Mouse (Mus musculus): ENCODE results near the gene Itih1.
A peak's percentile ranks its signal among the peaks of the same experiment; 100 is the strongest.

Itih1 gene

DNA sequence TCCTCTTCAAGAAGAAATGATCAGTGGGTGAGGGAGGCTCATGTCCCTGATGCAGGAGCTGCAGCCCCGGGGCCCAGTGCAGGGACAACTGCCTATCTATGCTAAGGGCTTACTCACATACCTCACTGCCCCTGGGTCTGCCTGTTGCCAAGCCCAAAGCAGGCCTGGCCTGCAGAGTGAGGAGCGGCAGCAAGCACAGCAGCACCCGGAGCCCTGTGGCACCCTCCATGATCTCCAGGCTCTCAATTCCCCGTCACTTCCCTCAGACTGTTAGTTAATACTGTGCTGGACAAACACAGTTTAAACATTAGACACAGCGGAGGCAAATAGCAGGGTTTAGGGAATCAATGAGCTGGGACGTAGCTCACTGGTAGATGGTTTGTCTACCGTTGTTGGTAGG, at the start of gene Itih1:
TSS of gene Itih1 (minus strand) at position 252 of the 400 bp plus-strand sequence.
- no peak for DNase-seq

DNA sequence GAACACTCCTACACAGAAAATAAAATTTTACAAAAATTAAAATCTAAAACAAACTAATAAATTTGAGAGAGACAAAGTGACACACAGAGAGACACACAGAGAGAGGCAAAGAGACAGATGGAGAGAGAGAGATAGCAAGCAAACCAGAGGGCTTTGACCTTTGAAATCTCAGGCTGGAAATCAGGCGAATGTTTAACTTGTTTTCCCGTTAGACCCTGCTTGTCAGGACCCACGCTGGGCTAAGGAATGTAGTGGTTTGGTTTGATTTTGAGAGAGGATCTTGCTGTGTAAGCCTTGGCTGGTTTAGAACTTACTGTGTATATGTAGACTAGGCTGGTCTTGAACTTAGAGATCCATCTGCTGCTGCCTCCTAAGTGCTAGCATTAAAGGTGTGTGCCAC, 33.1 kb upstream of the Itih1 start:
- no peak for DNase-seq

DNA sequence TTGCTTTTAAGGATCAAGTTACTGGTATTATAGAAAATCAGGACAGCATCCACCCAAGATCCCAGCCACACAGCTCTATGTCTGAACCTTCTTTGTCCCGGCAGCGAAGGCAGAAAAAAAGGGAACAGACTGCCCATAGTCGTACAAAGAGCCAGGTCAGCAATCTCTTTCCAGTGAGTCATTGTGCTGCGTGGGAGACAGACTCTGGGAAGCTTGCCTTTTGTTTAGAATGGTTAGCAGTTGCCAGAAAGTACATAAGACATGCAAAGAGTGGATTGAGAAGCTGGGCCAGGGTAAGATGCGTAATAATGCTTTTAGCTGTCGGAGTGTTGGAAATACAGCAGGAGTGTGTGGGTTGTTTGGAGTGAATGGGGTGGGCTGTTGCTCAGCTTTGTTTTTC, 31.1 kb upstream of the Itih1 start:
- DNase-seq: no peak

DNA sequence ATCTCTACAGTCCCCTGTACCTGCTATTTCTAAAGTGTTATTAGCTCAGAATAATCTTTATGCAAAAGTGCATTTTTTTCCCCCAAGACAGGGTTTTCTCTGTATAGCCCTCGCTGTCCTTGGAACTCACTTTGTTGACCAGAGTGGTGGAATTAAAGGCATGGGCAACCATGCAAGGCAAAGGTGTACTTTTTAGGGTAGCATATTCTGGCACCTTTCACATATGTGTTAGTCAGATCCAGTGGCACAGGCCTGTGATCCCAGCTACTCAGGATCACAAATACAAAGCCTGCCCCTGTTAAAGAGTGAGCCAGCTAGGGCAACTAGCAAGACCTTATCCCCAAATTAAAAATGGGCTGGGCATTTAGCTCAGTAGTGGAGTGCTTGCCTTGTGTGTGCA, 17.3 kb upstream of the Itih1 start:
- no peak for DNase-seq

DNA sequence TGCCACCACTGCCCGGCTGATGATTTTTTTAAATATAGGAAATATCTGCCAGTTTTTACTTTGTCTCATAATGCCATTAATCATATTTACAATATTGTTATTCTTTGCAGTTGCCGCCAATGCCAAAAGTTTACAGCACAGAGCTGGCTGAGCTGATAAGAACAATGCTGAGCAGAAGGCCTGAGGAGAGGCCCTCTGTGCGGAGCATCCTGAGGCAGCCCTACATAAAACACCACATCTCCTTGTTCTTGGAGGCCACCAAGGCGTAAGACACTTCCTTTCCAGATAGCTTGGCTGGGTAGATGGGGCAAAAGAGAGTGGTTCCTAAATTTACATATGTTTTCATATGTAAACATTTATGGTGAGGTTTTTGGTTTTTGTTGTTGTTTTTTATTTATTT, 15.9 kb upstream of the Itih1 start:
- no peak for DNase-seq

DNA sequence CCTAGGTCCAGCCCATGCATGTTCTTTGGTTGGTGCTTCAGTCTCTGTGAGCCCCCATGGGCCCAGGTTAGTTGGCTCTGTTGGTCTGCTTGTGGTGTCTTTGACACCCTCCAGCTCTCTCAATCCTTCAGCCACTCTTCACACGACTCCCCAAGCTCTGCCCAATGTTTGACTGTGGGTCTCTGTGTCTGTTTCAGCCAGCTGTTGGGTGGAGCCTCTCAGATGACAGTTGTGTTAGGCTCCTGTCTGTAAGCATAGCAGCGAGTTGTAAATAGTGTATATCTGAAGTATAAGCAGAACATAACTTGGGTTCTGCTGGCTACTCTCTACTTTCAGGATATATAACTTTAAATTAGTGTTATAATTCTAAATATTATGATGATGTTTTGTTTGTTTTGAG, 15.4 kb upstream of the Itih1 start:
- DNase-seq: no peak

DNA sequence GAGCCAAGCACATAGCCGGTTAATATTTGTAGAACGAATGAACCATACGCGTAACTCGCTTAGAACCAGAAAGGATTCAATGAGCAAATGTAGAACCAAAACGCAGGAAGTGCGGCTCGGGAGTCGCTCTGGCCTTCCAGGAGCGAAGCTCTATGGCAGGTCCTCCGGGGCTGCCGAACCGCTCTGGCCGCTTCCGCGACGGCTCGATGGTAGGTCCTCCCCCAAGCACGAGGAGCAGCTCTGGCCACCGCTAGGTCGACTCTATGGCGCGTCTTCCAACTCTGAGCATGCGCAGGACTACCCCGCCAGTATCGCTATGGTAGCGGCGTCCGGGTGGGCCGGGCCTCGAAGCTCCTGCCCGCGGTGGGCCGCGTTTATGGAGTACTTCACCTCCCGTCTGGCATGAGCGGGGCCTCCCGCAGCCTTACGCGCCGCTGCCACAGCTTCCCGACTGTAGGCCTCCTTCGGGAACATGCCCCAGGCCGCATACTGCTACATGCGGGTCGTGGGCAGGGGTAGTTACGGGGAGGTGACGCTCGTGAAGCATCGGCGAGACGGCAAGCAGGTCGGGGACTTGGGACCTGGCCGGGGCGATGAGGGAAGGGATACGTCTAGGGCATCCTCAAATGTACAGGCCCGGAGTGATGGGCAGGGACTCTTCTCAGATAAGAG, 8.2 kb upstream of the Itih1 start, which contains the start of gene Nek4:
TSS of gene Nek4 (plus strand) at position 224 of the 672 bp plus-strand sequence.
- peak; percentile 96 to 97 for DNase-seq

DNA sequence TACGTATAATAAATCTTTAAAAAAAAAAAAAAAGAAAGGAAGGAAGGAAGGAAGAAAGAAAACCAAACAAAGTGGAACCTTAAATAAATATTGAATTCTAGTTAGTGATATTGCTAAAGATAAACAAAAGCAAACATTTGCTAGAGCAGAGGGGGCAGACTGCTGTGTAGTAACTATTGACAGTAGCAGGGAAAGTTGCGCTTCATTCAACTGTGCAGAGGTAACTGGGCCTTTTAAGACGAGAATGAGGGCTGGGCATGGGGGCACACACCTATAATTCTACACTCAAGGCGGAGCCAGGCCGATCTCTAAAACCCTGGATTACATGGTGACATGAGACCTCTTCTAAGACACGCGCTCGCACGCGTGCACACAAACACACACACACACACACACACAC, 6.9 kb upstream of the Itih1 start:
- no peak for DNase-seq

DNA sequence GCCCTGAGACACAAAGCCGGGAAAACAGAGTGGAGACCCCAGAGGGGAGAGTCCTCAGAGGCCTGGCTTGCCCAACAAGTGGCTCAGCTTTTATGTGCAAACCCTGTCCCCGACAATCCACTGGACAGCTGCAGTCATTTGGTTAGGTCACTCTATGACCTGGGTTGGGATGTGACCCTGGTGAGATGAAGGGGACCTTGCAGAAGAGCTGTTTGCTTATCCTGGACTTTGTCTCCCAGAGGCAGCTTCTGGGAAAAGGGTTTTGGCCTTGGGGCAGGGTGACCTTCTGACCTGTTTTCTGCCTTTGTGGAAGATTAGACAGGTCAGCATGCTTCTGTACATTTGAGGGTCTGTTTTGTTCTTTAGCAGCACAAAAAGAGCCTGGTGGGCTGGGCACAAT, 1.7 kb upstream of the Itih1 start:
- no peak for DNase-seq

DNA sequence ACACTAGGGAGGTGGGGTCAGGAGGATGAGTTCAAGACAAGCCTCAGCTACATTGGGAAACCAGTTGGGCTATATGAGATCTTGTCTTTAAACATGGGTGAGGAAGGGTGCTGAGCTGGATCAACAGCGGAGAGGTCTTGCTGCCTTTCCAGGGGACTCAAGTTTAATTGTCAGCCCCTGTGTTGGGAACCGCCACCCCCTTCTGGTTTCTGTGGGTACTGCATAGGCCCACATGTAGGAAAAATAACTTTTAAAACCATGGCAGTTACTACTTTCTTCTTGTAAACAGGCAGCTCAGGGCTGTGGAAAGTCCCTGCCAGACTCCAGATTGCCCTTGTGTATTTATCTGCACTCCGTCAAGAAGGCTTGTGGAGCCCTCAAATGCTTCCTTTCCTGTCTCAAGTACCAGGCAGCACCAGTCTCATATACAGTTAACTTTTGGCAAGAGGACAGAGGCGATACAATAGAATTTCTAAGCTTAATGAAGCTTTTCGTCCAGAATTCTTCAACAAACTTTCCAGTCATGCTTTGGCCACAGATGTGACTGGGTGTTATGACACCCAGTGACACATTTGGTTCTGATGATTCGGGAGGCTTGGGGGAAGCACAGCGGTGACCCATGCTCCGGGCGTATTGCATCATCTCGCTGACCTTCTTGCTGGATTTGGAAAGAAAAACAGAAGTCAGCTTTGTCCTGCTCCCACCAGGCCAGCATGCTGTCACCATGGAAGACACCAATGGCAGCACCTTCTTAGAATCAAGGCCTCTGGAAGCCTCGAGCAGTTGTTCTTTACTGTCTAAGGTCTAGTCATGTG, 978 bp upstream of the Itih1 start:
- DNase-seq: peak; percentile 53 to 76

DNA sequence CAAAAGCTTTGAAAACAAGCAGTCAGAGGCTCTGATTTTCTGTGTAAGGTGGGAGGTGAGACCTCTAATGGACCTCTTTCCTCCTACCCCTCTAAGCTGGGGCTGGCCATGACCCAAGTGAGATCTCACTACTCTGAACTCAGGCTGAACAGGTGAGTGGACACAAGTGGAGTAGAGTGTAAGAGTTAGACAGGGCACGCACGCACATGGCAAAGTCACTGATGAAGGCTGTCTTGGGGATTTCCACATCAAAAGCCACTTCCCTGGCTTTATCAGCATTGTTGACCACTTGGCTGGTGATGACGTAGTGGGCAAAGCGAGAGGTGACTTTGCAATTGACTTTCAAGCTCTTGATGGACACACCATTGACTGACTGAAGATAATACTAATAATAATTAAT, 835 bp downstream of the Itih1 start:
- no peak for DNase-seq

DNA sequence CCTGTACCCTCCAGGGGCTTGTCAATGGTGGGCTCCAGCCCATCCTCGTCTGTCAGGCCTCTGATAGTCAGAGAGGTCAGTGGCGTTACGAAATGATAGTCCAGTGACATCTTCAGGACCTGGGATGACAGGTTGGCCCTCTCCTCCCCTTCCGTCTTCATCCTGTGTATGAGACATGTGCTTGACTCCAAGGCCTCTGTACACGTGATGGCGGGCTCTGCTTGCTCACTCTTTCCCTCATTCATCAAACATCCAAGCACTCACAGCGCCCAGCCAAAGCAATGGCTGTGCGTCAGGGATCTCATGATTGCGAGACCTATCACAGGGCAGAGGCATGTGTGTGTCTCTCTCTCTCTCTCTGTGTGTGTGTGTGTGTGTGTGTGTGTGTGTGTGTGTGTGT, 9.7 kb downstream of the Itih1 start:
- no peak for DNase-seq

DNA sequence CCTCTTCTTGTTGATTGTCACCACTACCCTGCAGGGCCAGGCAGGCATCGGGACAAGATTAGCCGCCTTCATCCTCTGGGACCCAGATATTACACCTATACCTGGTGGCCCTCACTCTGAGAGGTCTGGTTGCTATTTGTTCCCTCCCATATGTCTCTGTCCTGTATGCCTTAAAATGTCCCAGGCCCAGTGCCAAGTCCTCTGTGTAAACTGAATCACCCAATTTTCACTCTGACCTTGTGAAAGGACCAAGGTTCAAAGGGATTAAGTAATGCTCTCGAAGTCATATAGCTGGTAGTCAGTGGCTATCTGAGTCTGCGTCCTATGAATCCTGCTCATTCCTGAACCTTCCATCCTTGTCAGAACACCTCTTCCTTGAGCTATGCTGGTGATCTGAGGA, 12.7 kb downstream of the Itih1 start:
- no peak for DNase-seq

DNA sequence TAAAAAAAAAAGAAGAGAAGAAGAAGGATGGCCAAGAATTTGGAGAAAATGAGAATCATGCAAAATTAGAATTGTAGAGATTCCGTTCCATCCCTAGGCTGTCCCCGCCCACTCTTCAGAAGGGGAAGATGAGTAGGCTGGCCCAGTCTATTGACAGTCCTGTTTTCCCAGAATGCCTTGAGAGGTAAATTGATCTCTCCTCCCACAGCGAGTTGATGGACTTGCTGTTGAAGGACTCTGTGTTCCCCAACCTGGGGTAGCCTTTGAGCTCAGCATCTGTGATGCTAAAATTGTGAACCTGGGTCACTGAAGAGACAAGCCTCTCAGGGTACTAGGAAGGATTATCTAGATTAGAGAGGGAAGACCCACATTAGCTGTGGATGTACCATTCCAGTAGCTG, 17.6 kb downstream of the Itih1 start:
- DNase-seq: no peak

DNA sequence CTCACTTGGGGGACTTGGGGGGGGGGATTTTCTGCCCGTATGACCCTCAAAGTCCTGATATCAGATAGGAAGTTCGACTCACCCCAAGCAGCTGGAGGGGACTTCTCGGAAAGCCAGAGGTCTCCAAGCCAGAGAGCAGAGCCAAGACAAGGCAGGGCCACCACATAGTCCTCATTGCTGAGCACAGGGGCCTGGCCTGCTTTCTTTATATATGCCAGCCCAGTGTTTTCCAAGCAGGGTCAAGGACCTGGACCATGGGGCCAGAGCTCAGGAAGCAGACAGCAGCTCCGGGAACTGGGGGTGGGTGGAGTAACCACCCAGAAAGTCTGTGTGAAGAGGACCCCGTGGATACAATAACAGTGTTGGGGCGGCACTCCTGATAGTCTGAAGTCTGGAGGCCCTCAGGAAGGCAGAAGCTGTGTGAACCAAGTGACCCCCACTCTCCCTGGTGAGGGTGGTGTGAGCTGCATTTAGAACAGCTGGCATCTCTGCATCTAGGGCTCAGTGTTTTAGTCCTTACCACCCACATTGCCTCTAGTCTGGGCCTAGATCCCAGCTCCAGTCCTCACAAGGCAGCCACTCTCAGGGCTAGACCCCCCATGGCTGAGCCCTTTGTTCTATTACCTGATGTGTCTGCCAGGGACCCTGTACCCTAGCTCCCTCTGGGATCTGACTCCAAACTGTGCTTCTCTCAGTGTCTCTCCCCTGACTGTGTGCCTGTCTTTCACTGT, 19.5 kb downstream of the Itih1 start, which contains the start of gene Itih3:
TSS of gene Itih3 (minus strand) at position 386 of the 731 bp plus-strand sequence.
- peak; percentile 12 to 40 for DNase-seq

DNA sequence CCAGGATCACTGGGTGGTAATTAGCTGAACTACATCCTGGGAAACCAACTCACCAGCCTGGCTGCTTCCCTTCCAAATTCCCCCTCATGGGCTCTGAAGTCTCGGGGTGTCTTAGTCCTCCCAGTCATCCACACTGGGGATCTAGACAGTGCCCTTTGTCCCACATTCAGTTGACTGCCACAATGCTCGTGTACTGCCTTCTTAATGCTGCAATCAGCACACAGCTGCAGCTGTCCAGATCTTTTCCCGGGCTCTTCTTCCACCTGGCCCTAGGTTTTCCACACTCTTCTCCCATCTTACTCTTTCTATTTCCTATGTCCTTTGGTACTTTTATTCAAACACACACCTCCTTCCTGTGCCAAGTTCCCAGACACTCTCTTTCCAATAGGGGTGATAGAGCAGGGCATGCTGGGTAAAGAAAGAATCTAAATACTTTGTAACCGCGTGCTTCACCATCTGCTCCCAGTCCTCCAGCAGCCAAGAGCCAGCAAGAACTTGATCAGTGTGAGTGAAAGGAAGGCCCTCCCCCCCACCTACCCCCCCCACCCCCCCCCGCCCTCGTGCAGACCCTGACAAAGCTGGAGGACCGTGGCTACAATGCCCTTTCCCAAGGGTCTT, 20.9 kb downstream of the Itih1 start:
- no peak for DNase-seq

DNA sequence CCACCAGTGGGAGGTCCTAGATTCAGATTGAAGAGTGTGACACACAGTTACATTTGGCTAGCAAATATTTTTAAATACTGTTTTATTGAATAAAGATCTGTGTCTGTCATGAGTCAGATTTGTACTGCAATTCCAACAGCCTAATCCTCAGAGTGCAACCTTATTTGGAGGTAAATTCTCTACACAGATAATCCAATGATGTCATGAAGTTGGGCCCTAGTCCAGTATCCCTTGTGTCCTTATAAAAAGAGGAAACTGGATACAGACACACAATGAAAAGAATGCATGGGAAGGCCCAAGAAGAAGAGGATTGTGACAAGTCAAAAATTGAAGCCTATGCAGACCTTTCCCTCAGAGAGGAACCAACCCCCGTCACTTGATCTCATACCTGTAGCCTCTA, 26.6 kb downstream of the Itih1 start:
- no peak for DNase-seq

DNA sequence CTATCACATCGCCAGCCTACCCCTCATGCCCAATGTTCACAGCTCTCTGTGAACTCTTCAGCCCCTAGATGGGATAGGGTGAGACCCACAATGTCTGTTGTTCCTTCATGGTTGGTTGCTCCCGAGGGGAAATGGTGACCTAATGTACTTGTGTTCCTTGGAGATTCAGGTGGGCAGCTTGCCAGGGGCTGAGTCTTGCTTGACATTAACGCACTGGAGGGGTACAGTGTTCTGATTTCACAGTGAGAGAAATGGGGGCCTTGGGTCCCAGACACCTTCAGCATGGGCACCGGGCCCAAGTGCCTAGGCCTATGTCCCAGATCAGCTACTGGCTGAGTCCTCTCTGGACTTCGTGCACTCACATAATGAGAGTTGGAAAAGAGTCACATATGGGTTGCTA, 29.7 kb downstream of the Itih1 start:
- peak in 1 of 2 experiments; percentile 27 for DNase-seq

DNA sequence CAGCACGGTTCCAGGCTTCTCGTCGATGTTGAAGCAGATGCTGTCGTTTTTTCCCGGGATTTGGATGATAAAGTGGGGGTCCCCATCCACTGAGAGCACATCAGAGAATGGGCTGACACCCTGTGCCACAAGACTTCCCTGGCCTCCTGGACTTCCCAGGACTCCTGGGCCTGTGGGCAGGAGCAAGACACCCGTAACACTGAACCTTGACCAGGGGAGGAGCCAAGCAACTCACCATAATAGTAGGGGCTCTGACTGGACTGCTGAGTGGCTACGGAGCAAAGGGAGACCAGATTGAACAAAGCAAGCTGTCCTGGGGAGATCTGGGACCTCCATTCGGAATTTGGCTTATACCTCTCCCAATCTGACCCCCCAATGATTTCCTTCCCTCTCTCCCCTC, 30.4 kb downstream of the Itih1 start:
- DNase-seq: no peak

DNA sequence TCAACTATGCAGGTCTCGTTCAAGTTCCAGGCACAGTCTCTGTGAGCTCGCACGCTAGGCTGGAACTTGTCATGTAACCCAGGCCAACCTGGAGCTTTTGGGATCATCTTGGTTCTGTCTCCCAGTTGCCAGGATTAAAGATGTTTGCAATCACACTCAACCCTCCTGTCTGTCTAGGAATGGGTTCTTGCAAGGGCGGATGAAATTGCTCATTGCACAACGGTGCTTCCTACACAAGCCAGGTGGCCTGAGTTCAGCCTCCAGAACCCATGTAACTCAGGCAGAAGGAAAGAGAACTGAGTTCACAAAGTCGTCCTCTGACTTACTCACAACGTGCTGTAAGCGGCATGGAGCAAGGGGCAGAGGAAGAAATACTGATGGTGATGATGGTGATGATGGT, 31.9 kb downstream of the Itih1 start:
- no peak for DNase-seq

DNA sequence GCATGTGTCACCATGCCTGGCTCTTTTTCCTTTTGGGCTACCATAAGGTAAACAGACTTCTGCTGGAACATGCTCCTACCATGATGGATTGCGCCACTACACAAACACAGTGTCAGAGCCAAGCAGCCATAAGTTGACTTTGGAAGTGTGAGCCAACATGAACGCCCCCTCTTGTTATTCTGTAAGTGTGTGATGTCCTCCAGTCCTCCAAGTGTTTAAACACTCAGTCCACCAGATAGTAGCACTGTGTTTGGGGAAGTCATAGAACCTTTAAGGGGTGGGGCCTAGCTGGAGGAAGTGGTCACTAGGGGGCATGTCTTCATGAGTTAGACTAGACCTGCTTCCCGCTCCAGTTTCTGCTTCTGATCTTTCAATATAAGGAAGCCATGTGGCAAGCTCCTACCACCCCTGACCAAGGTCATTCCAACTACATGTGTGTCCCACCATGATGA, 35.2 kb downstream of the Itih1 start:
- no peak for DNase-seq

DNA sequence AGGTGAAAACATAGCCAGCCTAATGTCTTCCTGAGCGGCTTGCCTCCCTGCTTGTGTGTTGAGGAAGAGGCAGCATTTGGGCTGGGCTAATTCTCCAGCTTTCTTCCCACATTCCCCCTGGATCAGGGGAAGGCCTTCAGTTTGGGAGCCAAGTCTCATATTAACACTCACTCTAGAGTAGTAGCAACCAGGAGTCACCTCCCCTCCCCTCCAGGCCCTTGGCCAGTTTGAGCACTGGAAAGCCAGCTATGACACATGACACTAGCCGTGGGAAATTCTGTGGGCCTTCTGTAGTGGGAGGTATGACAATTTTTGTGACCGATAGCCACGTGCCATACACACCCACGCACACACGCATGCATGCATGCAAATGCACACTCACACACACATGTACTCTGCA, 37.1 kb downstream of the Itih1 start:
- DNase-seq: no peak

DNA sequence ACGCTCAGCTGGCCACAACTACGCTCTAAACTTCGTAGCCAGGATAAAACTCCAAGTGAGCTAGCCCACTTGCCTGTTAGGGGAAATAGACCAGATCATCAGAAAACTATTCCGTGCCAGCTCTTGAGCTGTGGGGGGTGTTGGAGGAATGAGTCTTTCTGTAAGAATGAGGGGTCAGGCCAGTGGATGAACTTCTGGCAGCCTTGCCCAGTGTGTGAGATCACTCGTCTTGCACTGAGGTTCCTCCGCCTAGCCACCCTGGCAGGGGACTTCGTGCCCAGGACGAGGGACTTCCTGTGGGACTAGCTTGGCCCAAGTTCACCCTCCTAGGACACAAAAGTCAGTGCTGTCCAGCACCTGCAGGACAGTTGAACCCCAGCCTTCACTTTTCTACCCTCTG, 38.8 kb downstream of the Itih1 start:
- no peak for DNase-seq
